Mouse (Mus musculus) forebrain, embryonic 16.5 days (tissue): Measurements from ENCODE around the gene E2f8. TPM values are rescaled to one million over a fixed set of nuclear protein-coding genes. Genes with fewer than 3 reads are reported as not detected.

Experiments
- ATAC-seq: fragments of 200-750 bp; cut with Nextera tagmentation; 2 replicates; pipeline ENCODE4 v1.8.0; 2017; ENCODE audit warnings: mild to moderate bottlenecking, moderate library complexity
- H3K27ac ChIP-seq: fragments of 300-500 bp; sonication (generic); 2 replicates; pipeline ENCODE4 v1.5.1; 2014; ENCODE audit warnings: low read length, control low read depth
- H3K27me3 ChIP-seq: fragments of 300-500 bp; sonication (generic); replicated peaks from 2 replicates; pipeline ENCODE4 v1.6.1; 2014; ENCODE audit warnings: low read length; ENCODE audit not compliant: control insufficient read depth, insufficient read depth
- H3K36me3 ChIP-seq: fragments of 300-500 bp; sonication (generic); 2 replicates; pipeline ENCODE4 v1.6.1; 2014; ENCODE audit not compliant: control insufficient read depth, insufficient read depth
- H3K4me1 ChIP-seq: fragments of 300-500 bp; sonication (generic); replicated peaks from 2 replicates; pipeline ENCODE4 v1.6.1; 2014; ENCODE audit warnings: low read length; ENCODE audit not compliant: control insufficient read depth, insufficient read depth
- H3K4me2 ChIP-seq: fragments of 300-500 bp; sonication (generic); 2 replicates; pipeline ENCODE4 v1.6.1; 2014; ENCODE audit warnings: mild to moderate bottlenecking, low read length, control low read depth
- H3K4me3 ChIP-seq: fragments of 300-500 bp; sonication (generic); replicated peaks from 2 replicates; pipeline ENCODE4 v1.5.1; 2014; ENCODE audit warnings: mild to moderate bottlenecking, low read length, control low read depth
- H3K9ac ChIP-seq: fragments of 300-500 bp; sonication (generic); replicated peaks from 2 replicates; pipeline ENCODE4 v1.6.1; 2014; ENCODE audit warnings: low read depth, low read length, control low read depth
- H3K9me3 ChIP-seq: fragments of 300-500 bp; sonication (generic); 2 replicates; pipeline ENCODE4 v1.6.1; 2016; ENCODE audit warnings: low read length; ENCODE audit not compliant: control insufficient read depth
- WGBS: fragments of 180-500 bp; shearing (Covaris S2); extraction: QIAGEN DNeasy Blood & Tissue Kit; methylation state at CpG from one replicate; pipeline ENCODE4 v1.1.7; 2014; 5-methylcytosine and 5-hydroxymethylcytosine counted together
- polyA plus RNA-seq: library from polyadenylated mRNA; unstranded; fragments of >200 nt; fragmentation: Nextera tagmentation; extraction: Ambion mirVana; gene quantifications from 2 replicates; pipeline ENCODE4 v1.2.1, GENCODE M21; 2015

Gene E2f8
- polyA plus RNA-seq = 4.8 and 5.7 TPM in 2 replicates

- H3K9ac ChIP-seq = peak within 1 kb of the TSS; percentile 52
- peaks cover 18% of the 10 kb centered on the region for H3K4me1 ChIP-seq
- no peaks in the 10 kb centered on the region for H3K36me3 ChIP-seq
- no peaks in the 10 kb centered on the region for H3K9me3 ChIP-seq
- peak within 1 kb of the TSS; percentile 75 for H3K4me3 ChIP-seq
- peaks cover 18% of the 10 kb centered on the region for H3K27me3 ChIP-seq
- no peak within 1 kb of the TSS for H3K27ac ChIP-seq
- ATAC-seq = peak; percentile 84
- H3K4me2 ChIP-seq = peak within 1 kb of the TSS; percentile 85
- WGBS = under 1% methylated on average over 36 of the region's 41 CpGs
Observed at GRCm38 (mm10) chr7:48881486-48881885, at the start of gene E2f8. E2f8 (minus strand) TSS chr7:48881596.

GRCm38 (mm10) chr7:48930399-48930798, 49.0 kb upstream of the E2f8 start:
- Histone ChIP-seq H3K9ac (no peak overlapping the region), H3K4me3 (no peak overlapping the region), H3K27me3 (no peaks in the 10 kb centered on the region; the same call in 1 of the 2 replicates), H3K4me1 (no peaks in the 10 kb centered on the region), H3K9me3 (no peaks in the 10 kb centered on the region), H3K27ac (no peak overlapping the region), H3K4me2 (no peak overlapping the region), H3K36me3 (no peaks in the 10 kb centered on the region)
- no peak for ATAC-seq
- WGBS = 39% methylated on average over 5 of the region's 5 CpGs

DNA sequence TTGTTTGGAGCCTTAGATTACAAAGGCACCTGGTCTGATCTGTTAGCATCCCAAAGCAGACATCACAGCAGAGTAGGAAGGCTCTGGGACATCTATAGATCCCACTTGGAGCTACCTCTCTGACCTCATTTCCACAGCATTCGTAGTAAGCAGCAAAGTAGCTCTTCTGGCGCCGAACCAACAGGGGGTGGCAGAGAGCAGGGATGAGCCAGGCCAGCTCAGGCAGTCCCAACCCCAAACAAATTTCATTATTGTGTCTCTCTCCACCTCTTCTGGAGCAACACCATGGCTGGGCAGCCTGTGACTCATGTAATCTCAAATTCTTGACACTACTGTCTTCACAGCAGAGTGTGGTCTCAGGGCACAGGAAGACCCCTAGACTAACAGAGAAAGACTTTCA, 47.0 kb upstream of the E2f8 start:
- Histone ChIP-seq H3K27ac (no peak overlapping the region), H3K9me3 (no peaks in the 10 kb centered on the region), H3K4me1 (no peaks in the 10 kb centered on the region), H3K4me3 (no peak overlapping the region), H3K4me2 (no peak overlapping the region), H3K27me3 (no peaks in the 10 kb centered on the region), H3K36me3 (no peaks in the 10 kb centered on the region), H3K9ac (no peak overlapping the region)
- ATAC-seq = peak; percentile 45; the same call in 1 of the 2 replicates
- WGBS = 7% methylated on average over 3 of the region's 3 CpGs

- no peak overlapping the region for H3K27ac ChIP-seq
- 87% methylated on average over 3 of the region's 3 CpGs for WGBS
Observed at GRCm38 (mm10) chr7:48925214-48925613, 43.8 kb upstream of the E2f8 start.

GRCm38 (mm10) chr7:48923620-48924019, 42.2 kb upstream of the E2f8 start:
- 90% methylated on average over 10 of the region's 10 CpGs for WGBS
- Histone ChIP-seq H3K9me3 (no peaks in the 10 kb centered on the region), H3K27me3 (peaks cover 5% of the 10 kb centered on the region; the same call in 1 of the 2 replicates), H3K4me2 (no peak overlapping the region), H3K36me3 (no peaks in the 10 kb centered on the region), H3K4me3 (no peak overlapping the region), H3K4me1 (no peaks in the 10 kb centered on the region), H3K27ac (no peak overlapping the region), H3K9ac (no peak overlapping the region)
- ATAC-seq = no peak

More at GRCm38 (mm10) chr7:48925214-48925613, 43.8 kb upstream of the E2f8 start:
- no peak overlapping the region for H3K4me2 ChIP-seq
- H3K36me3 ChIP-seq = no peaks in the 10 kb centered on the region
- no peak for ATAC-seq
- no peaks in the 10 kb centered on the region for H3K4me1 ChIP-seq
- no peaks in the 10 kb centered on the region for H3K27me3 ChIP-seq
- no peak overlapping the region for H3K4me3 ChIP-seq
- H3K9me3 ChIP-seq = no peaks in the 10 kb centered on the region
- no peak overlapping the region for H3K9ac ChIP-seq

GRCm38 (mm10) chr7:48918389-48918788, 37.0 kb upstream of the E2f8 start:
- no peaks in the 10 kb centered on the region for H3K9me3 ChIP-seq
- H3K4me1 ChIP-seq = no peaks in the 10 kb centered on the region
- peaks cover 16% of the 10 kb centered on the region for H3K27me3 ChIP-seq
- H3K36me3 ChIP-seq = no peaks in the 10 kb centered on the region
- H3K27ac ChIP-seq = no peak overlapping the region
- ATAC-seq = no peak
- no peak overlapping the region for H3K4me2 ChIP-seq
- WGBS = 20% methylated on average over 11 of the region's 11 CpGs
- no peak overlapping the region for H3K9ac ChIP-seq
- H3K4me3 ChIP-seq = no peak overlapping the region

DNA sequence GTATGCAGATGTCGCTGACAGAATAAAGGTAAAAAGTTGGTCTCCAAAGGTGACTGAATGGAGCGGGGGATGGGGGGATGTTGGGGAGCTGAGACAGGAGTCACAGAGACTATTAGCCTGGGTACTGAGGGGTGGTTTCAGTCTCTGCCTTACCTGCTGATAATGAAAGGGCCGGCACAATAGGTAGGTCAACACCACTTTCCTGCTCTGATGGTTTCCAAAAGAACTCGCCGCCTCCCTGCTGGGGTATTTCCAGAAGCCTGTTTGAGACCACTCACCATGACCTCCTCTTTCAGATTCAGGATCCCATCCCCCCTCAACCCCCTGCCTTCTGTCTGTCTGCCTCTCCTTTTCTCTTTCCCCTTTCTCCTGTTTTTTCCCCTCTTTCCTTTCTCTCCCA, 36.6 kb upstream of the E2f8 start:
- no peaks in the 10 kb centered on the region for H3K9me3 ChIP-seq
- ATAC-seq = no peak
- H3K4me2 ChIP-seq = no peak overlapping the region
- no peak overlapping the region for H3K27ac ChIP-seq
- 5% methylated on average over 5 of the region's 5 CpGs for WGBS
- no peak overlapping the region for H3K9ac ChIP-seq
- H3K4me1 ChIP-seq = no peaks in the 10 kb centered on the region
- H3K36me3 ChIP-seq = no peaks in the 10 kb centered on the region
- no peak overlapping the region for H3K4me3 ChIP-seq
- H3K27me3 ChIP-seq = peaks cover 16% of the 10 kb centered on the region

DNA sequence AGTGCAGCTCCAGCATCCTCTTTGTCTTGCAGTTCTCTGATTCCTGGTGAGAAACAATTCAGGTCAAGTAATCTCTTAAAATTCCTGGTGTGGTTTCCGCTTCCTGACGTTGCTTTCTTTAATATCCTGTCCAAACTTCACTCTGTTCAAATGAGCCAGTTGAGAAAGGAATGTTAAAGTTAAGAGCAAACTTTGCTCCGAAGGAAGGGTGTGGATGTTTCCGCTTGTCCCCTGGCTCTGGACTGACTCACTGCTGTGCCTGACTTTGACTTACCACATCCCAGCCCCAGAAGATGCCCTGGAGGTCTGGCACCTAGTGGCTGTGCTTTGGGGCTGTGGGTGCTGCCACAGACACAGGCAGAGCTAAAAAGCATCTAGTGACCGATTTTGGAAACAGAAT, 36.1 kb upstream of the E2f8 start:
- H3K27me3 ChIP-seq = peaks cover 16% of the 10 kb centered on the region
- H3K36me3 ChIP-seq = no peaks in the 10 kb centered on the region
- 24% methylated on average over 5 of the region's 5 CpGs for whole genome bisulfite sequencing
- H3K9ac ChIP-seq = no peak overlapping the region
- H3K4me1 ChIP-seq = no peaks in the 10 kb centered on the region
- H3K4me2 ChIP-seq = no peak overlapping the region
- no peak overlapping the region for H3K27ac ChIP-seq
- no peak for ATAC-seq
- H3K4me3 ChIP-seq = no peak overlapping the region
- H3K9me3 ChIP-seq = no peaks in the 10 kb centered on the region

DNA sequence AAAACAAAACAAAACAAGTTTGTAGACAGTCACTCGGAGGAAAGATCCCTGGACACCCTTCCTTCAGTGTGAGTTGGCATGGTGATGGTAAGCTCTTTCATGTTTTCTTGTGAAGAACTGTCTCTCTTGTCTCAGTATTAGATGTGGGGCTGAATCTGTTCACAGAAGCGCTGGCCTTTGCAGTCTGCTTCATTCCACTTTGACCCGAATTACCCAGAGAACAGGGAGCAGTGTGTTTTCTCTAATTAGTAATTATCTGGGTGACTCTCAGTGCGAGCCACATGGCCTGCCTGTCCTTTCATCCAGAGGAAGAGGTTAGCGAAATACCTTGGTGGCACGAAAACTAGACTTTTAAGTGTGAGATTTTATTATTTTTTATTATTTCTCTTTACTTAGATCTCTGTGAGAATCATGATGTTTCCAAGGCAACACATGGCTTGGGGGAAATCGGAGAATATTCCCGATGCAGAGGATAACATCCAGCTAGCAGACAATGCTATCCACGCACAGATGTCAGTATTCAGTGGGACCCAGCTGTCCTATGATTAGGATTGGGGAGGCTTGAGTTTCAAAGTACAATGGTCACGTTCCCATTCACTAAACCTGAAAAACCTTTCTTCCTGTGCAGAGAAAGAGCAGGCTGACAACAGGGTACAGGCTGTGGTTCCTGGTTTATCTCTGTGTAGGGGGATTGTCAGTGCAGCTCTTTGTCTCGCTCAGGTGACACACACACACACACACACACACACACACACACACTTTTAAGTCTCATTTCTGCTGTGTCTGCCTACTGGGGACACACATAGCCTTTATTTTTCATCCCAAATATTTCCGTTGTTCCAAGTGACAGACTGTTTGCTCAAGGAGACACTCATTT, 33.5 kb upstream of the E2f8 start:
- H3K27me3 ChIP-seq = peaks cover 16% of the 10 kb centered on the region
- peak; percentile 53 for ATAC-seq
- no peak overlapping the region for H3K27ac ChIP-seq
- H3K9ac ChIP-seq = no peak overlapping the region
- no peaks in the 10 kb centered on the region for H3K9me3 ChIP-seq
- no peak overlapping the region for H3K4me2 ChIP-seq
- H3K4me3 ChIP-seq = no peak overlapping the region
- peaks cover 10% of the 10 kb centered on the region for H3K4me1 ChIP-seq
- H3K36me3 ChIP-seq = no peaks in the 10 kb centered on the region
- WGBS = 36% methylated on average over 12 of the region's 12 CpGs
